Mouse (Mus musculus) megakaryocyte, embryonic 14.5 days (primary cell): ENCODE results near the gene 1700037H04Rik.

Experiments
- FLI1 ChIP-seq: IDR thresholded peaks from 2 replicates; pipeline ENCODE4 v1.6.1; 2012; ENCODE audit warnings: low read length, inconsistent platforms, mixed read lengths
- GATA1 ChIP-seq: IDR thresholded peaks from 3 replicates; pipeline ENCODE4 v1.6.1; 2012; ENCODE audit warnings: mixed read lengths, low read length, inconsistent platforms, borderline replicate concordance

DNA sequence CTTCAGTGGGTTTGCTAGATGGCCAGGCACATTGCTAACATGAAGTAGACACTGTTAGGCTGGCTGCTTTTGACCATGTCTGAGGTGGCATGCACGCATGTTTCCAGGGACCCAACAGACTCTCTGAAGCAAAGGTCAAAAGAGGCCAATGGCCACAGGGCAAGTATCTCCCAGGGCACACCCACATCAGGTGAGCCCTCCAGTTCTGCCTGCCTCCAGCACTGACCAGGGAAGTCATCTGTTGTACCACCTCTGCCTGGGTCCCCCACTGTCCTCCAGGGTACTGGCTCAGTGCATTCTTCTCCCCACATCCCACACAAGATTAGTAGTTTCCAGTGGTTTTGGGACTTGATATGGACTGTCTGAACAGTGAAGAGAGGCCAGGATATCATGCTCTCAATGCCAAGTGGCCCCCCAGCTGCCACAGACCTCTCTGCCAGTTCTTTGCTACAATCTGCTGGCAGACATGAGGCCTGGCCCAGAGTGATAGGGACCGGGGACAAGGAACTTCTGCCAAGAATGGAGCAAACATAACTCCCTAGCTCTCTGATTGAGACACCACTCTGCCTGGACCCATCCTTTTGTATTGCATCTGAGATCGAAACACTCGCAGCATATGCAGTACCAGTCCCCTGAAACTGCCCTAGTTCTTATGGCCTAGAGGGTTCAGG is 49.4 kb upstream of the 1700037H04Rik start:
- TF ChIP-seq GATA1, result no peak
- TF ChIP-seq FLI1, result no peak
